Mouse (Mus musculus) liver, postnatal 0 days (tissue): Measurements from ENCODE around the gene Ttc28.

ENCODE experiments used
- CTCF ChIP-seq: sonication (generic); IDR thresholded peaks from 2 replicates; pipeline ENCODE4 v1.5.1; 2016; ENCODE audit warnings: antibody characterized with exemption, low read depth
- EP300 ChIP-seq: IDR thresholded peaks from 2 replicates; pipeline ENCODE4 v1.6.1; 2016; ENCODE audit warnings: antibody characterized with exemption, low read depth, mild to moderate bottlenecking

GRCm38 (mm10) chr5:111012064-111012463 is 132.5 kb downstream of the Ttc28 start:
- no peak for TF ChIP-seq CTCF
- no peak for TF ChIP-seq EP300
